Mouse (Mus musculus) G1E (cell line): ENCODE measurements around the gene Ccdc61. TPM values are rescaled to one million over a fixed set of nuclear protein-coding genes. Genes with fewer than 3 reads are reported as not detected.

Experiments used
- ATAC-seq: 2 replicates; pipeline ENCODE4 v1.8.0; 2016; ENCODE audit warnings: mild to moderate bottlenecking; ENCODE audit not compliant: insufficient number of reproducible peaks, poor library complexity, low FRiP score, severe bottlenecking; ENCODE audit errors: extremely low read depth
- DNase-seq: peaks from one replicate; pipeline ENCODE4 v3.0.0; 2012; ENCODE audit warnings: low spot score
- H3K27me3 ChIP-seq: 2 replicates; pipeline ENCODE4 v1.6.1; 2012; ENCODE audit warnings: mild to moderate bottlenecking, low read length, inconsistent platforms; ENCODE audit not compliant: insufficient read depth
- H3K36me3 ChIP-seq: replicated peaks from 2 replicates; pipeline ENCODE3; 2012; ENCODE audit warnings: mild to moderate bottlenecking, inconsistent platforms
- H3K4me1 ChIP-seq: 2 replicates; pipeline ENCODE4 v1.6.1; 2012; ENCODE audit warnings: low read depth, low read length, inconsistent platforms, mixed read lengths; ENCODE audit not compliant: insufficient read depth
- H3K4me3 ChIP-seq: 2 replicates; pipeline ENCODE4 v1.5.1; 2012; ENCODE audit warnings: low read depth, mild to moderate bottlenecking, inconsistent platforms, low read length, moderate library complexity, mixed read lengths
- H3K9me3 ChIP-seq: replicated peaks from 2 replicates; pipeline ENCODE4 v1.6.1; 2012; ENCODE audit warnings: inconsistent platforms
- CTCF ChIP-seq: IDR thresholded peaks from 2 replicates; pipeline ENCODE4 v1.5.1; 2012; ENCODE audit warnings: low read depth, low read length, inconsistent platforms, mixed read lengths
- GATA1 ChIP-seq: IDR thresholded peaks from 2 replicates; pipeline ENCODE4 v1.6.1; 2012; ENCODE audit warnings: borderline replicate concordance, low read length, inconsistent platforms, mixed read lengths
- GATA2 ChIP-seq: IDR thresholded peaks from 2 replicates; pipeline ENCODE4 v1.6.1; 2012; ENCODE audit warnings: low read depth, low read length, inconsistent platforms, borderline replicate concordance
- POLR2AphosphoS5 ChIP-seq: IDR thresholded peaks from 2 replicates; pipeline ENCODE4 v1.6.1; 2012; ENCODE audit warnings: low read depth, low read length, inconsistent platforms; ENCODE audit not compliant: insufficient replicate concordance
- TAL1 ChIP-seq: conservative IDR thresholded peaks from 2 replicates; pipeline ENCODE4 v1.6.1; 2012; ENCODE audit warnings: low read depth, low read length, inconsistent platforms, mixed read lengths
- polyA plus RNA-seq: library from polyadenylated mRNA; stranded (reverse); fragments of >175 nt; gene quantifications from 2 replicates; pipeline ENCODE4 v1.2.3, GENCODE M21; 2012
- total RNA-seq, 2 experiments: library from RNA; stranded (forward) in 1 of 2; stranded (reverse) in 1 of 2; fragments of 200-1000 nt in 1 of 2; fragments of >200 nt in 1 of 2; fragmentation: Nextera tagmentation in 1 of 2; gene quantifications; 2 replicates each; pipeline ENCODE4 v1.2.3; 2014 to 2017

Ccdc61 gene
- total and polyA plus RNA-seq, 3 experiments, result 9.4 to 47.9 (median 9.6) TPM

DNA sequence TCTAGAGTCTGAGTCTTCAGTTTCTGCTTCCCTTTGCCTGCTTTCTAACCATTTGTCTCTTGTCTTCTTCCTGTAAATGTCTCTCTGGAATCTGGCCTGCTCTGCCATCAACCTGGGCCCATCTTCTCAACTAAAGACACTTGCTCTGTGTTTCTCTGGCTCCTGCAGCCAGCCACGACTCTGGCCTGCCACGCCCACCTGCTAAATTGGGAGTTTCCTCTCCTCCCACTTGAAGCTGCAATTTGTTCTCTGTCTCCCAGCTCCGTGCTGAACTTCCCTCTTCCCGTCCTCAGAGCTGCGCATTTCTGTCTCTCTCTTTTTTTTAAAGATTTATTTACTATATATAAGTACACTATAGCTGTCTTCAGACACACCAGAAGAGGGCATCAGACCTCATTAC is 65.4 kb downstream of the Ccdc61 start:
- Histone ChIP-seq H3K9me3 (no peaks in the 10 kb centered on the region), H3K4me1 (no peaks in the 10 kb centered on the region), H3K36me3 (no peaks in the 10 kb centered on the region), H3K27me3 (no peaks in the 10 kb centered on the region), H3K4me3 (no peak overlapping the region)
- DNase-seq, result no peak
- TF ChIP-seq GATA2, result no peak
- TF ChIP-seq GATA1, result no peak
- TF ChIP-seq CTCF, result no peak
- TF ChIP-seq POLR2AphosphoS5, result no peak
- TF ChIP-seq TAL1, result no peak
- ATAC-seq, result no peak

DNA sequence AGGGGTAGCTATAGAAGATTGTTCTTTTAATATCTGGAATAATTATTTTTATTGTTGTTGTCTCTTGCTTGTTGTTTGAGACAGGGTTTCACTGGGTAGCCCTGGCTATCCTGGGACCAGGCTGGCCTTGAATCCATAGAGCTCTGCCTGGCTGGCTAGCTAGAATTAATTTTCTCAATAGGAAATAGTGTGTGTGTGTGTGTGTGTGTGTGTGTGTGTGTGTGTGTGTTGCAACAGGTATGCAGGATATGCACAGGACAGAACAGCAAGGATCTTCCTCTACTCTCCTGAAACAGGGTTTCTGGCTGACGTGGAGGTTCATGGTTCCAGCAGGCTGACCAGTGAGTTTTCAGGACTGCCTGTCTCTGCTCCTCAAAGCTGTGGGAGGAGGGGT is 69.0 kb downstream of the Ccdc61 start:
- Histone ChIP-seq H3K4me3 (no peak overlapping the region), H3K27me3 (no peaks in the 10 kb centered on the region), H3K4me1 (no peaks in the 10 kb centered on the region), H3K9me3 (no peaks in the 10 kb centered on the region), H3K36me3 (no peaks in the 10 kb centered on the region)
- ATAC-seq (no peak), DNase-seq (no peak)
- TF ChIP-seq POLR2AphosphoS5, result no peak
- no peak for TF ChIP-seq TAL1
- no peak for TF ChIP-seq GATA1
- no peak for TF ChIP-seq CTCF
- TF ChIP-seq GATA2, result no peak

Other genes starting within 250 kb of the Ccdc61 start
- gene Psg20, start 224.2 kb downstream of the Ccdc61 start, total RNA-seq (2014; fragmentation: Nextera tagmentation), result not detected in 2 replicates
- gene Psg20, start 224.2 kb downstream of the Ccdc61 start, total RNA-seq (2017), result 0.12 TPM in 1 of 2 replicates, not detected in the other
- gene Psg20, start 224.2 kb downstream of the Ccdc61 start, polyA plus RNA-seq, result not detected in 2 replicates
- not detected in 2 replicates for gene Psg22, start 192.3 kb downstream of the Ccdc61 start, total RNA-seq (2014; fragmentation: Nextera tagmentation)
- gene Psg22, start 192.3 kb downstream of the Ccdc61 start, total RNA-seq (2017), result 0.11 TPM in 1 of 2 replicates, not detected in the other
- gene Psg22, start 192.3 kb downstream of the Ccdc61 start, polyA plus RNA-seq, result not detected in 2 replicates
- not detected in 2 replicates for gene Psg19, start 111.9 kb downstream of the Ccdc61 start, total RNA-seq (2014; fragmentation: Nextera tagmentation)
- 0.11 TPM in 1 of 2 replicates, not detected in the other for gene Psg19, start 111.9 kb downstream of the Ccdc61 start, total RNA-seq (2017)
- not detected in 2 replicates for gene Psg19, start 111.9 kb downstream of the Ccdc61 start, polyA plus RNA-seq
- gene Psg17, start 88.8 kb downstream of the Ccdc61 start, total RNA-seq (2014; fragmentation: Nextera tagmentation), result not detected in 2 replicates
- gene Psg17, start 88.8 kb downstream of the Ccdc61 start, total RNA-seq (2017), result 0.11 TPM in 1 of 2 replicates, not detected in the other
- gene Psg17, start 88.8 kb downstream of the Ccdc61 start, polyA plus RNA-seq, result not detected in 2 replicates
- gene Mill2, start 70.4 kb downstream of the Ccdc61 start, total RNA-seq (2014; fragmentation: Nextera tagmentation), result not detected in 2 replicates
- 0.06 and 0.11 TPM in 2 replicates for gene Mill2, start 70.4 kb downstream of the Ccdc61 start, total RNA-seq (2017)
- not detected in 2 replicates for gene Mill2, start 70.4 kb downstream of the Ccdc61 start, polyA plus RNA-seq
- not detected in 2 replicates for gene Pglyrp1, start 39.1 kb downstream of the Ccdc61 start, total RNA-seq (2014; fragmentation: Nextera tagmentation)
- not detected in 2 replicates for gene Pglyrp1, start 39.1 kb downstream of the Ccdc61 start, total RNA-seq (2017)
- gene Pglyrp1, start 39.1 kb downstream of the Ccdc61 start, polyA plus RNA-seq, result not detected in 2 replicates
- gene Nova2, start 15.5 kb upstream of the Ccdc61 start, total RNA-seq (2014; fragmentation: Nextera tagmentation), result not detected in 2 replicates
- under 0.01 and 0.05 TPM in 2 replicates for gene Nova2, start 15.5 kb upstream of the Ccdc61 start, total RNA-seq (2017)
- gene Nova2, start 15.5 kb upstream of the Ccdc61 start, polyA plus RNA-seq, result not detected in 2 replicates
- not detected in 2 replicates for gene Nanos2, start 77.0 kb upstream of the Ccdc61 start, total RNA-seq (2014; fragmentation: Nextera tagmentation)
- gene Nanos2, start 77.0 kb upstream of the Ccdc61 start, total RNA-seq (2017), result 0.12 and 0.16 TPM in 2 replicates
- gene Nanos2, start 77.0 kb upstream of the Ccdc61 start, polyA plus RNA-seq, result not detected in 2 replicates
- 2.4 and 3.9 TPM in 2 replicates for gene Mypop, start 80.8 kb upstream of the Ccdc61 start, total RNA-seq (2014; fragmentation: Nextera tagmentation)
- gene Mypop, start 80.8 kb upstream of the Ccdc61 start, total RNA-seq (2017), result 2.0 and 4.1 TPM in 2 replicates
- gene Mypop, start 80.8 kb upstream of the Ccdc61 start, polyA plus RNA-seq, result 15.8 and 20.5 TPM in 2 replicates
- gene Irf2bp1, start 93.6 kb upstream of the Ccdc61 start, total RNA-seq (2014; fragmentation: Nextera tagmentation), result 34.1 and 34.9 TPM in 2 replicates
- 13.4 TPM in 2 replicates for gene Irf2bp1, start 93.6 kb upstream of the Ccdc61 start, total RNA-seq (2017)
- gene Irf2bp1, start 93.6 kb upstream of the Ccdc61 start, polyA plus RNA-seq, result 105 and 139 TPM in 2 replicates
- not detected in 2 replicates for gene Foxa3, start 113.1 kb upstream of the Ccdc61 start, total RNA-seq (2014; fragmentation: Nextera tagmentation)
- not detected in 2 replicates for gene Foxa3, start 113.1 kb upstream of the Ccdc61 start, total RNA-seq (2017)
- gene Foxa3, start 113.1 kb upstream of the Ccdc61 start, polyA plus RNA-seq, result 0.03 TPM in 1 of 2 replicates, not detected in the other
- 119 and 149 TPM in 2 replicates for gene Sympk, start 114.0 kb upstream of the Ccdc61 start, total RNA-seq (2014; fragmentation: Nextera tagmentation)
- 47.6 and 48.1 TPM in 2 replicates for gene Sympk, start 114.0 kb upstream of the Ccdc61 start, total RNA-seq (2017)
- gene Sympk, start 114.0 kb upstream of the Ccdc61 start, polyA plus RNA-seq, result 257 and 260 TPM in 2 replicates
- not detected in 2 replicates for gene Rsph6a, start 144.3 kb upstream of the Ccdc61 start, total RNA-seq (2014; fragmentation: Nextera tagmentation)
- 0.33 and 0.76 TPM in 2 replicates for gene Rsph6a, start 144.3 kb upstream of the Ccdc61 start, total RNA-seq (2017)
- 0.16 and 0.23 TPM in 2 replicates for gene Rsph6a, start 144.3 kb upstream of the Ccdc61 start, polyA plus RNA-seq
- gene Dmwd, start 165.8 kb upstream of the Ccdc61 start, total RNA-seq (2014; fragmentation: Nextera tagmentation), result 36.2 and 50.6 TPM in 2 replicates
- gene Dmwd, start 165.8 kb upstream of the Ccdc61 start, total RNA-seq (2017), result 22.4 and 23.6 TPM in 2 replicates
- gene Dmwd, start 165.8 kb upstream of the Ccdc61 start, polyA plus RNA-seq, result 141 and 150 TPM in 2 replicates
- gene Dmpk, start 173.4 kb upstream of the Ccdc61 start, total RNA-seq (2014; fragmentation: Nextera tagmentation), result 17.1 and 27.5 TPM in 2 replicates
- 7.3 and 8.0 TPM in 2 replicates for gene Dmpk, start 173.4 kb upstream of the Ccdc61 start, total RNA-seq (2017)
- 78.7 and 82.1 TPM in 2 replicates for gene Dmpk, start 173.4 kb upstream of the Ccdc61 start, polyA plus RNA-seq
- 1.8 and 3.8 TPM in 2 replicates for gene Six5, start 184.2 kb upstream of the Ccdc61 start, total RNA-seq (2014; fragmentation: Nextera tagmentation)
- 2.6 and 3.6 TPM in 2 replicates for gene Six5, start 184.2 kb upstream of the Ccdc61 start, total RNA-seq (2017)
- 9.2 and 9.9 TPM in 2 replicates for gene Six5, start 184.2 kb upstream of the Ccdc61 start, polyA plus RNA-seq
- 0.39 TPM in 1 of 2 replicates, not detected in the other for gene Gm4969, start 208.0 kb upstream of the Ccdc61 start, total RNA-seq (2014; fragmentation: Nextera tagmentation)
- gene Gm4969, start 208.0 kb upstream of the Ccdc61 start, total RNA-seq (2017), result 0.05 TPM in 1 of 2 replicates, not detected in the other
- 0.01 TPM in 1 of 2 replicates, not detected in the other for gene Gm4969, start 208.0 kb upstream of the Ccdc61 start, polyA plus RNA-seq
- 3.3 and 6.7 TPM in 2 replicates for gene Fbxo46, start 209.4 kb upstream of the Ccdc61 start, total RNA-seq (2014; fragmentation: Nextera tagmentation)
- gene Fbxo46, start 209.4 kb upstream of the Ccdc61 start, total RNA-seq (2017), result 6.2 and 7.2 TPM in 2 replicates
- gene Fbxo46, start 209.4 kb upstream of the Ccdc61 start, polyA plus RNA-seq, result 27.3 and 27.8 TPM in 2 replicates
- gene Qpctl, start 238.9 kb upstream of the Ccdc61 start, total RNA-seq (2014; fragmentation: Nextera tagmentation), result 5.1 and 5.9 TPM in 2 replicates
- 2.6 and 3.0 TPM in 2 replicates for gene Qpctl, start 238.9 kb upstream of the Ccdc61 start, total RNA-seq (2017)
- gene Qpctl, start 238.9 kb upstream of the Ccdc61 start, polyA plus RNA-seq, result 6.2 and 6.7 TPM in 2 replicates
- 19.5 and 25.5 TPM in 2 replicates for gene Snrpd2, start 239.3 kb upstream of the Ccdc61 start, total RNA-seq (2014; fragmentation: Nextera tagmentation)
- gene Snrpd2, start 239.3 kb upstream of the Ccdc61 start, total RNA-seq (2017), result 75.1 and 92.3 TPM in 2 replicates
- 73.1 and 75.0 TPM in 2 replicates for gene Snrpd2, start 239.3 kb upstream of the Ccdc61 start, polyA plus RNA-seq